Mouse (Mus musculus) heart, postnatal 0 days (tissue): ENCODE data around the gene Prkd3. TPM values are rescaled to one million over a fixed set of nuclear protein-coding genes. Genes with fewer than 3 reads are reported as not detected.
A peak's percentile ranks its signal among the peaks of the same experiment; 100 is the strongest.

ENCODE experiments used
- ATAC-seq: fragments of 200-750 bp; cut with Nextera tagmentation; 2 replicates; pipeline ENCODE4 v1.8.0; 2017; ENCODE audit warnings: low read depth, moderate number of reproducible peaks, moderate library complexity; ENCODE audit not compliant: insufficient read depth
- DNase-seq: peaks from one replicate; pipeline ENCODE4 v3.0.0-alpha.2; 2016; ENCODE audit warnings: low spot score
- H3K27ac ChIP-seq: fragments of 300-500 bp; sonication (generic); 2 replicates; pipeline ENCODE4 v1.5.1; 2014; ENCODE audit warnings: low read depth, mild to moderate bottlenecking
- H3K27me3 ChIP-seq: fragments of 300-500 bp; sonication (generic); 2 replicates; pipeline ENCODE4 v1.6.1; 2014; ENCODE audit warnings: low read length, mixed read lengths; ENCODE audit not compliant: control insufficient read depth, insufficient read depth
- H3K36me3 ChIP-seq: fragments of 300-500 bp; sonication (generic); replicated peaks from 2 replicates; pipeline ENCODE4 v1.6.1; 2014; ENCODE audit warnings: low read length, mixed read lengths; ENCODE audit not compliant: control insufficient read depth, insufficient read depth
- H3K4me1 ChIP-seq: fragments of 300-500 bp; sonication (generic); 2 replicates; pipeline ENCODE4 v1.6.1; 2014; ENCODE audit warnings: antibody characterized with exemption; ENCODE audit not compliant: control insufficient read depth, insufficient read depth
- H3K4me2 ChIP-seq: fragments of 300-500 bp; sonication (generic); 2 replicates; pipeline ENCODE4 v1.6.1; 2014; ENCODE audit warnings: low read depth, mild to moderate bottlenecking, low read length, moderate library complexity
- H3K4me3 ChIP-seq: fragments of 300-500 bp; sonication (generic); 2 replicates; pipeline ENCODE4 v1.5.1; 2014; ENCODE audit warnings: low read depth, low read length
- H3K9ac ChIP-seq: fragments of 300-500 bp; sonication (generic); replicated peaks from 2 replicates; pipeline ENCODE4 v1.6.1; 2014; ENCODE audit warnings: low read depth, low read length, mixed read lengths
- H3K9me3 ChIP-seq: fragments of 300-500 bp; sonication (generic); replicated peaks from 2 replicates; pipeline ENCODE4 v1.6.1; 2016; ENCODE audit warnings: low read length; ENCODE audit not compliant: control insufficient read depth
- CTCF ChIP-seq: IDR thresholded peaks from 2 replicates; pipeline ENCODE4 v1.5.1; 2016; ENCODE audit warnings: antibody characterized with exemption, control low read depth, low read depth
- EP300 ChIP-seq: IDR thresholded peaks from 2 replicates; pipeline ENCODE4 v1.6.1; 2016; ENCODE audit warnings: antibody characterized with exemption, low read depth
- WGBS: fragments of 180-500 bp; shearing (Covaris S2); extraction: QIAGEN DNeasy Blood & Tissue Kit; methylation state at CpG from one replicate; pipeline ENCODE4 v1.1.7; 2014; 5-methylcytosine and 5-hydroxymethylcytosine counted together
- polyA plus RNA-seq: library from polyadenylated mRNA; unstranded; fragments of >200 nt; fragmentation: Nextera tagmentation; extraction: Ambion mirVana; gene quantifications from 2 replicates; pipeline ENCODE4 v1.2.1, GENCODE M21; 2015
- total RNA-seq: library from RNA; depleted of rRNA; stranded (reverse); fragments of >200 nt; gene quantifications from 2 replicates; pipeline ENCODE4 v1.2.3, GENCODE M21; 2014; ENCODE audit warnings: low replicate concordance

Gene Prkd3
- total and polyA plus RNA-seq, 2 experiments from 2014 or later = 12.4 to 39.7 TPM

- no peak overlapping the region for H3K27ac ChIP-seq
- DNase-seq = no peak
- H3K27me3 ChIP-seq = no peaks in the 10 kb centered on the region
- H3K9ac ChIP-seq = no peak overlapping the region
- H3K9me3 ChIP-seq = no peaks in the 10 kb centered on the region
- H3K4me1 ChIP-seq = no peaks in the 10 kb centered on the region
- 69% methylated on average over 5 of the region's 5 CpGs for WGBS
- H3K36me3 ChIP-seq = peaks cover 89% of the 10 kb centered on the region
- H3K4me2 ChIP-seq = no peak overlapping the region
- H3K4me3 ChIP-seq = no peak overlapping the region
- TF ChIP-seq EP300 (no peak), CTCF (no peak)
- ATAC-seq = no peak
These were observed 69.4 kb downstream of the Prkd3 start for GRCm38 (mm10) chr17:78951225-78951624.

- H3K36me3 ChIP-seq = peaks cover 39% of the 10 kb centered on the region
- ATAC-seq (no peak), DNase-seq (no peak)
- no peak overlapping the region for H3K9ac ChIP-seq
- WGBS = 57% methylated on average over 11 of the region's 11 CpGs
- H3K4me2 ChIP-seq = no peak overlapping the region
- no peaks in the 10 kb centered on the region for H3K9me3 ChIP-seq
- no peaks in the 10 kb centered on the region for H3K27me3 ChIP-seq
- TF ChIP-seq EP300 (no peak), CTCF (no peak)
- H3K4me1 ChIP-seq = peaks cover 3% of the 10 kb centered on the region
- H3K4me3 ChIP-seq = no peak overlapping the region
- no peak overlapping the region for H3K27ac ChIP-seq
These were observed 78.0 kb downstream of the Prkd3 start for GRCm38 (mm10) chr17:78942579-78942978.

- no peak overlapping the region for H3K9ac ChIP-seq
- peaks cover 13% of the 10 kb centered on the region for H3K4me1 ChIP-seq
- H3K4me3 ChIP-seq = no peak overlapping the region
- H3K27me3 ChIP-seq = no peaks in the 10 kb centered on the region
- ATAC-seq (no peak), DNase-seq (no peak)
- no peak overlapping the region for H3K27ac ChIP-seq
- H3K9me3 ChIP-seq = no peaks in the 10 kb centered on the region
- WGBS = 91% methylated on average over 4 of the region's 4 CpGs
- TF ChIP-seq EP300 (no peak), CTCF (no peak)
- peaks cover 34% of the 10 kb centered on the region for H3K36me3 ChIP-seq
- no peak overlapping the region for H3K4me2 ChIP-seq
These were observed 81.7 kb downstream of the Prkd3 start for GRCm38 (mm10) chr17:78938927-78939326.

DNA sequence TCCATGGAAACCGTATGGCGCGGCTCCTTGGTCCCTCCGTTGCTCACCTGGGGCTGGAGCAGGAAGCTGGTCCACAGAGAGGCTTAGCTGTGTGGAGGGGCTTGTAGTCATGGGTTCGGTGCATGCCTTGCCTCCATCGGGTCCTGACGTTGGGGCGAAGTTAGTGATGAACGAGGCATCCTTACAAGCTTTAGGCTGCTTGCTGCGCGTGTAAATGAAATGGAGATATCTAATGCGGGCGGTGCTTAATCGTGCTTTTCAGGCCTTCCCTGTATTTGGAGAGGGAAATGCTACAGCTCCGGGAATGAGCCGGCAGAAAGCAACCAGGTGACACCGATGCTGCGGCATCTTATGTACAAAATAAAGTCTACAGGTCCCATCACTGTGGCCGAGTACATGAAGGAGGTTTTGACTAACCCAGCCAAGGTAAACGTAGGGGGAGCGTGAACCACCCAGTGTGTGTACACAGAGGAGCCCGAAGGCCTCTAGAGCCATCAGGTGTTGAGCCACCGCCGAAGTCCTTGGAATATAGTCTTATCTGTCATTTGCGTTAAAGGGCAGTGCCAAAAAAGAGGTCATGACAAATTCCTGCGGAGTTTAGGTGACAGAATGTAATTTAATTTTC is 83.3 kb downstream of the Prkd3 start:
- TF ChIP-seq CTCF (no peak), EP300 (no peak)
- peaks cover 13% of the 10 kb centered on the region for H3K4me1 ChIP-seq
- no peaks in the 10 kb centered on the region for H3K9me3 ChIP-seq
- H3K4me2 ChIP-seq = peak overlapping the region; percentile 91
- DNase-seq = no peak
- H3K4me3 ChIP-seq = peak overlapping the region; percentile 92
- no peaks in the 10 kb centered on the region for H3K27me3 ChIP-seq
- H3K9ac ChIP-seq = peak overlapping the region; percentile 80
- ATAC-seq = peak; percentile 0; the same call in 1 of the 2 replicates
- 6% methylated on average over 26 of the region's 26 CpGs for WGBS
- H3K27ac ChIP-seq = peak overlapping the region; percentile 28
- peaks cover 36% of the 10 kb centered on the region for H3K36me3 ChIP-seq

- H3K9me3 ChIP-seq = no peaks in the 10 kb centered on the region
- H3K27me3 ChIP-seq = no peaks in the 10 kb centered on the region
- under 1% methylated on average over 45 of the region's 45 CpGs for WGBS
- H3K27ac ChIP-seq = peak within 1 kb of the TSS; percentile 39
- peaks cover 43% of the 10 kb centered on the region for H3K36me3 ChIP-seq
- ATAC-seq (peak; percentile 99), DNase-seq (peak; percentile 95)
- H3K4me2 ChIP-seq = peak within 1 kb of the TSS; percentile 91
- TF ChIP-seq EP300 (no peak), CTCF (no peak)
- peak within 1 kb of the TSS; percentile 80 for H3K9ac ChIP-seq
- H3K4me3 ChIP-seq = peak within 1 kb of the TSS; percentile 92
- peaks cover 13% of the 10 kb centered on the region for H3K4me1 ChIP-seq
These were observed 84.0 kb downstream of the Prkd3 start, which contains the start of the genes Cebpz and Ndufaf7 for GRCm38 (mm10) chr17:78936466-78937228. Gene Cebpz (minus strand): TSS chr17:78937066. Gene Ndufaf7 (plus strand): TSS chr17:78937136.
